Mouse (Mus musculus) neural tube, embryonic 11.5 days (tissue): ENCODE measurements around the gene Cd86. TPM values are rescaled to one million over a fixed set of nuclear protein-coding genes. Genes with fewer than 3 reads are reported as not detected.

Experiments used
- ATAC-seq: fragments of 200-750 bp; cut with Nextera tagmentation; 2 replicates; pipeline ENCODE4 v1.8.0; 2017; ENCODE audit warnings: moderate number of reproducible peaks, mild to moderate bottlenecking, moderate TSS enrichment, moderate library complexity; ENCODE audit not compliant: insufficient read depth, low FRiP score, low TSS enrichment
- DNase-seq: peaks from one replicate; pipeline ENCODE4 v3.0.0-alpha.2; 2015; ENCODE audit warnings: low spot score
- H3K27ac ChIP-seq: fragments of 300-500 bp; sonication (generic); 2 replicates; pipeline ENCODE4 v1.5.1; 2014; ENCODE audit warnings: low read depth, mild to moderate bottlenecking, low read length
- H3K27me3 ChIP-seq: fragments of 300-500 bp; sonication (generic); 2 replicates; pipeline ENCODE4 v1.6.1; 2014; ENCODE audit warnings: mild to moderate bottlenecking, low read length, mixed read lengths; ENCODE audit not compliant: control insufficient read depth, insufficient read depth
- H3K36me3 ChIP-seq: fragments of 300-500 bp; sonication (generic); 2 replicates; pipeline ENCODE4 v1.6.1; 2014; ENCODE audit warnings: mild to moderate bottlenecking, low read length, moderate library complexity, mixed read lengths; ENCODE audit not compliant: control insufficient read depth, insufficient read depth
- H3K4me1 ChIP-seq: fragments of 300-500 bp; sonication (generic); 2 replicates; pipeline ENCODE4 v1.6.1; 2014; ENCODE audit warnings: low read length, mixed read lengths; ENCODE audit not compliant: control insufficient read depth, insufficient read depth
- H3K4me2 ChIP-seq: fragments of 300-500 bp; sonication (generic); 2 replicates; pipeline ENCODE4 v1.6.1; 2014; ENCODE audit warnings: low read depth, mild to moderate bottlenecking, moderate library complexity
- H3K4me3 ChIP-seq: fragments of 300-500 bp; sonication (generic); 2 replicates; pipeline ENCODE4 v1.5.1; 2014; ENCODE audit warnings: low read depth, low read length
- H3K9ac ChIP-seq: fragments of 300-500 bp; sonication (generic); 2 replicates; pipeline ENCODE4 v1.6.1; 2014; ENCODE audit warnings: mild to moderate bottlenecking, low read length
- H3K9me3 ChIP-seq: fragments of 300-500 bp; sonication (generic); 2 replicates; pipeline ENCODE4 v1.6.1; 2016; ENCODE audit warnings: low read length; ENCODE audit not compliant: control insufficient read depth
- WGBS: fragments of 180-500 bp; shearing (Covaris S2); extraction: QIAGEN DNeasy Blood & Tissue Kit; methylation state at CpG from one replicate; pipeline ENCODE4 v1.1.7; 2014; 5-methylcytosine and 5-hydroxymethylcytosine counted together
- polyA plus RNA-seq: library from polyadenylated mRNA; unstranded; fragments of >200 nt; fragmentation: Nextera tagmentation; extraction: Ambion mirVana; gene quantifications from 2 replicates; pipeline ENCODE4 v1.2.1, GENCODE M21; 2014

Gene Cd86
- polyA plus RNA-seq, 1 experiment from 2014 or later: 0.78 TPM

- Histone ChIP-seq H3K9me3 (no peaks in the 10 kb centered on the region), H3K36me3 (no peaks in the 10 kb centered on the region), H3K9ac (peak within 1 kb of the TSS; percentile 22; the same call in 1 of the 2 replicates), H3K27ac (no peak within 1 kb of the TSS), H3K4me1 (0 out of 2 replicates have a peak, but pooled peaks cover 3% of the 10 kb centered on the region), H3K4me2 (peak within 1 kb of the TSS; percentile 63), H3K4me3 (peak within 1 kb of the TSS; percentile 32), H3K27me3 (peaks cover 14% of the 10 kb centered on the region)
- 2% methylated on average over 38 of the region's 40 CpGs for WGBS
- DNase-seq: no peak
- ATAC-seq: 0 out of 2 replicates have a peak, but pooled peaks have one; percentile 20
Measured at GRCm38 (mm10) chr16:36693818-36694413, 28.0 kb upstream of the Cd86 start, which contains the start of gene Ildr1. Ildr1 (plus strand) TSS chr16:36693978.

GRCm38 (mm10) chr16:36691484-36691883 is 25.6 kb upstream of the Cd86 start:
- 76% methylated on average over 3 of the region's 3 CpGs for WGBS
- no peak for DNase-seq
- no peak overlapping the region for H3K27ac ChIP-seq
- no peak overlapping the region for H3K4me3 ChIP-seq
- H3K27me3 ChIP-seq: peaks cover 14% of the 10 kb centered on the region
- no peaks in the 10 kb centered on the region for H3K36me3 ChIP-seq
- ATAC-seq: no peak
- H3K9me3 ChIP-seq: no peaks in the 10 kb centered on the region
- no peak overlapping the region for H3K4me2 ChIP-seq
- no peak overlapping the region for H3K9ac ChIP-seq
- H3K4me1 ChIP-seq: 0 out of 2 replicates have a peak, but pooled peaks cover 3% of the 10 kb centered on the region

GRCm38 (mm10) chr16:36688076-36688475 is 22.2 kb upstream of the Cd86 start:
- no peak for DNase-seq

GRCm38 (mm10) chr16:36684325-36684918 is 18.5 kb upstream of the Cd86 start:
- DNase-seq (no peak), ATAC-seq (no peak)
- Histone ChIP-seq H3K27ac (no peak overlapping the region), H3K4me1 (no peaks in the 10 kb centered on the region), H3K4me2 (no peak overlapping the region), H3K36me3 (no peaks in the 10 kb centered on the region), H3K4me3 (no peak overlapping the region), H3K27me3 (no peaks in the 10 kb centered on the region), H3K9me3 (no peaks in the 10 kb centered on the region), H3K9ac (no peak overlapping the region)
- 73% methylated on average over 6 of the region's 6 CpGs for WGBS

More at GRCm38 (mm10) chr16:36688076-36688475, 22.2 kb upstream of the Cd86 start:
- Histone ChIP-seq H3K4me2 (no peak overlapping the region), H3K27me3 (no peaks in the 10 kb centered on the region), H3K27ac (no peak overlapping the region), H3K9me3 (no peaks in the 10 kb centered on the region), H3K4me3 (no peak overlapping the region), H3K9ac (no peak overlapping the region), H3K4me1 (no peaks in the 10 kb centered on the region), H3K36me3 (no peaks in the 10 kb centered on the region)
- ATAC-seq: no peak
- 91% methylated on average over 2 of the region's 2 CpGs for WGBS

- no peaks in the 10 kb centered on the region for H3K4me1 ChIP-seq
- 94% methylated on average over 3 of the region's 3 CpGs for WGBS
- ATAC-seq (no peak), DNase-seq (no peak)
- no peaks in the 10 kb centered on the region for H3K27me3 ChIP-seq
- no peak overlapping the region for H3K9ac ChIP-seq
- H3K36me3 ChIP-seq: no peaks in the 10 kb centered on the region
- no peak overlapping the region for H3K4me3 ChIP-seq
- no peak overlapping the region for H3K4me2 ChIP-seq
- H3K27ac ChIP-seq: no peak overlapping the region
- no peaks in the 10 kb centered on the region for H3K9me3 ChIP-seq
Measured at GRCm38 (mm10) chr16:36681829-36682228, 15.9 kb upstream of the Cd86 start.

- Histone ChIP-seq H3K4me1 (no peaks in the 10 kb centered on the region), H3K9ac (no peak overlapping the region), H3K9me3 (no peaks in the 10 kb centered on the region), H3K36me3 (no peaks in the 10 kb centered on the region), H3K27me3 (no peaks in the 10 kb centered on the region), H3K4me2 (no peak overlapping the region), H3K27ac (no peak overlapping the region), H3K4me3 (no peak overlapping the region)
- WGBS: 91% methylated on average over 2 of the region's 2 CpGs
- DNase-seq (no peak), ATAC-seq (no peak)
Measured at GRCm38 (mm10) chr16:36675902-36676301, 10.0 kb upstream of the Cd86 start.

DNA sequence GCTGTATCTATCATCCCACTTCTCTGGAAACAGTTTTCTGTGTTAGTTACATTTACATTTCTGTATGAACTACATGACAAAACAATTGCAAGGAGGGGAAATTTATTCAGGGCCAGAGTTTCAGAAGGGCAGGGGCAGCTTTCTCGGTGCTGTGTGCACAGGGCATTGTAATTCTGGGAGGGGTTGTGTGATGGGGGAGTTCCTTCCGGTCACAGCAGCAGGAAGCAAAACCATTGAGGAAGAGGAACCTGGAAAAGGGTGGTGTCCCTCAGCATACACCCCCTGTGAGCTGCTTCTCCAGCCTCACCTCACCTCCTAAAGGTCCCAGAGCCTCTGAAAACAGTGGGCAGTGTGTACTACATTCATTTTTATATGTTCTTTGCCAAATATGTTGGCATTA is 9.4 kb upstream of the Cd86 start:
- no peaks in the 10 kb centered on the region for H3K36me3 ChIP-seq
- no peak overlapping the region for H3K27ac ChIP-seq
- no peaks in the 10 kb centered on the region for H3K9me3 ChIP-seq
- no peak overlapping the region for H3K9ac ChIP-seq
- no peak overlapping the region for H3K4me2 ChIP-seq
- no peak for DNase-seq
- H3K4me3 ChIP-seq: no peak overlapping the region
- H3K4me1 ChIP-seq: no peaks in the 10 kb centered on the region
- H3K27me3 ChIP-seq: no peaks in the 10 kb centered on the region
- WGBS: 39% methylated on average over 2 of the region's 2 CpGs
- no peak for ATAC-seq

GRCm38 (mm10) chr16:36674457-36675204 is 8.8 kb upstream of the Cd86 start:
- no peak overlapping the region for H3K4me2 ChIP-seq
- no peaks in the 10 kb centered on the region for H3K4me1 ChIP-seq
- no peaks in the 10 kb centered on the region for H3K27me3 ChIP-seq
- DNase-seq (no peak), ATAC-seq (no peak)
- H3K9me3 ChIP-seq: no peaks in the 10 kb centered on the region
- H3K36me3 ChIP-seq: no peaks in the 10 kb centered on the region
- WGBS: 75% methylated on average over 7 of the region's 7 CpGs
- H3K4me3 ChIP-seq: no peak overlapping the region
- H3K9ac ChIP-seq: no peak overlapping the region
- H3K27ac ChIP-seq: no peak overlapping the region
